21 mouse cellular contexts compared by ENCODE assay signal in genomic region chr4:3079901-3080300, GRCm38 (mm10).
DNase-seq lines count a peak whose midpoint lies in the region; ATAC-seq lines count a peak whose summit lies in the region.
"Had no signal": no experiment of that assay in that cellular context is flagged by ENCODE, and none has a peak within 500 bp of the region (broad histone marks: within the 10 kb centered on the region; RNA-seq: fewer than 3 reads in every experiment).

No protein-coding gene starts in this region.

- WGBS in liver, embryonic 12.5 days (ENCODE audit: insufficient replicate concordance), result 72% methylated on average over 1 of the region's 1 CpGs
- 80% methylated on average over 1 of the region's 1 CpGs for WGBS in forebrain, embryonic 12.5 days

- H3K9me3 ChIP-seq in liver, embryonic 12.5 days (replicated peaks), result peaks cover 59% of the 10 kb centered on the region
- H3K9me3 ChIP-seq in forebrain, embryonic 12.5 days, result peaks cover 59% of the 10 kb centered on the region

- H3K36me3 ChIP-seq in liver, embryonic 12.5 days, result no peaks in the 10 kb centered on the region
- no peaks in the 10 kb centered on the region for H3K36me3 ChIP-seq in forebrain, embryonic 12.5 days (replicated peaks)
- H3K36me3 ChIP-seq: hindbrain, embryonic 10.5 days; liver, embryonic 15.5 days had no signal

- H3K27me3 ChIP-seq in liver, embryonic 12.5 days (replicated peaks), result no peaks in the 10 kb centered on the region
- H3K27me3 ChIP-seq in forebrain, embryonic 12.5 days, result no peaks in the 10 kb centered on the region
- H3K27me3 ChIP-seq: liver, embryonic 15.5 days; Patski had no signal

- H3K9ac ChIP-seq in liver, embryonic 12.5 days, result no peak overlapping the region
- H3K9ac ChIP-seq in forebrain, embryonic 12.5 days, result no peak overlapping the region
- H3K9ac ChIP-seq: liver, embryonic 15.5 days had no signal

- no peak for ATAC-seq in liver, embryonic 12.5 days
- no peak for ATAC-seq in megakaryocyte progenitor cell, adult 5-6 weeks (replicated peaks; ENCODE audit: poor library complexity)
- no peak for ATAC-seq in forebrain, embryonic 12.5 days (ENCODE audit: low FRiP score)
- ATAC-seq: forebrain, embryonic 14.5 days; hindbrain, postnatal 0 days; Patski had no signal

- H3K27ac ChIP-seq in liver, embryonic 12.5 days, result no peak overlapping the region
- no peak overlapping the region for H3K27ac ChIP-seq in forebrain, embryonic 12.5 days
- H3K27ac ChIP-seq: hindbrain, embryonic 10.5 days; hindbrain, postnatal 0 days; left cerebral cortex, adult 2 months; liver, embryonic 15.5 days; stomach, postnatal 0 days had no signal

- H3K4me3 ChIP-seq in liver, embryonic 12.5 days, result no peak overlapping the region
- H3K4me3 ChIP-seq in forebrain, embryonic 12.5 days (replicated peaks), result no peak overlapping the region
- H3K4me3 ChIP-seq: hindbrain, embryonic 10.5 days; left cerebral cortex, adult 2 months; liver, embryonic 15.5 days had no signal

- H3K4me1 ChIP-seq in liver, embryonic 12.5 days, result no peaks in the 10 kb centered on the region
- no peaks in the 10 kb centered on the region for H3K4me1 ChIP-seq in forebrain, embryonic 12.5 days
- H3K4me1 ChIP-seq: hindbrain, embryonic 10.5 days; liver, embryonic 15.5 days had no signal

- peak; percentile 3 for DNase-seq in embryo, embryonic 10 days (ENCODE audit: low spot score)
- DNase-seq in embryo, embryonic 11 days, result no peak
- DNase-seq in liver, result peak; percentile 2
- DNase-seq in CD4-positive helper T cell, adult 2 months (ENCODE audit: low read depth, low spot score), result peak; percentile 5
- peak; percentile 7 for DNase-seq in naive thymus-derived CD4-positive, alpha-beta T cell, adult 2 months (ENCODE audit: low read depth)
- DNase-seq: cerebellum, adult 11 months; kidney, adult 2 months; kidney, postnatal 25 days; lung, postnatal 14 days; right cerebral cortex, postnatal 4 days; thymus, postnatal 36 days had no signal

- H3K4me2 ChIP-seq in liver, embryonic 12.5 days, result no peak overlapping the region
- no peak overlapping the region for H3K4me2 ChIP-seq in forebrain, embryonic 12.5 days
- H3K4me2 ChIP-seq: liver, embryonic 15.5 days had no signal
